Mouse (Mus musculus) limb, embryonic 10.5 days (tissue): ENCODE measurements around the gene Nck2. TPM values are rescaled to one million over a fixed set of nuclear protein-coding genes. Genes with fewer than 3 reads are reported as not detected.

ENCODE experiments used
- DNase-seq: peaks from one replicate; pipeline ENCODE4 v3.0.0-alpha.2; 2017; ENCODE audit warnings: low spot score
- H3K27ac ChIP-seq: fragments of 300-500 bp; sonication (generic); 2 replicates; pipeline ENCODE4 v1.5.1; 2016; ENCODE audit warnings: mild to moderate bottlenecking
- H3K27me3 ChIP-seq: fragments of 300-500 bp; sonication (generic); 2 replicates; pipeline ENCODE4 v1.6.1; 2016; ENCODE audit warnings: low read depth, mild to moderate bottlenecking; ENCODE audit not compliant: poor library complexity, severe bottlenecking
- H3K36me3 ChIP-seq: fragments of 300-500 bp; sonication (generic); 2 replicates; pipeline ENCODE4 v1.6.1; 2016; ENCODE audit warnings: mild to moderate bottlenecking, moderate library complexity
- H3K4me1 ChIP-seq: fragments of 300-500 bp; sonication (generic); 2 replicates; pipeline ENCODE4 v1.6.1; 2016
- H3K4me3 ChIP-seq: fragments of 300-500 bp; sonication (generic); 2 replicates; pipeline ENCODE4 v1.5.1; 2016; ENCODE audit warnings: mild to moderate bottlenecking, moderate library complexity
- H3K9me3 ChIP-seq: fragments of 300-500 bp; sonication (generic); replicated peaks from 2 replicates; pipeline ENCODE4 v1.6.1; 2016; ENCODE audit warnings: mild to moderate bottlenecking
- WGBS: fragments of 180-500 bp; shearing (Covaris S2); methylation state at CpG from one replicate; pipeline ENCODE4 v1.1.7; 2016; 5-methylcytosine and 5-hydroxymethylcytosine counted together
- polyA plus RNA-seq: library from polyadenylated mRNA; unstranded; fragments of >200 nt; fragmentation: Nextera tagmentation; extraction: Ambion mirVana; gene quantifications from 2 replicates; pipeline ENCODE4 v1.2.1, GENCODE M21; 2016

Nck2 gene
- 46.5 and 51.5 TPM in 2 replicates for polyA plus RNA-seq

GRCm38 (mm10) chr1:43444531-43444930 lies at the start of gene Nck2:
Gene Nck2 (plus strand): TSS chr1:43444579.
- peak within 1 kb of the TSS; percentile 94 for H3K4me3 ChIP-seq
- peak within 1 kb of the TSS; percentile 99 for H3K27ac ChIP-seq
- no peaks in the 10 kb centered on the region for H3K27me3 ChIP-seq
- WGBS: 13% methylated on average over 9 of the region's 9 CpGs
- no peak for DNase-seq
- 0 out of 2 replicates have a peak, but pooled peaks cover 4% of the 10 kb centered on the region for H3K36me3 ChIP-seq
- H3K9me3 ChIP-seq: no peaks in the 10 kb centered on the region
- peaks cover 24% of the 10 kb centered on the region for H3K4me1 ChIP-seq

- 79% methylated on average over 2 of the region's 2 CpGs for WGBS
These were observed 49.3 kb upstream of the Nck2 start for GRCm38 (mm10) chr1:43395040-43395439.

GRCm38 (mm10) chr1:43395799-43396198 lies 48.6 kb upstream of the Nck2 start:
- H3K36me3 ChIP-seq: no peaks in the 10 kb centered on the region
- H3K27ac ChIP-seq: no peak overlapping the region
- no peak overlapping the region for H3K4me3 ChIP-seq
- DNase-seq: no peak
- H3K4me1 ChIP-seq: peaks cover 25% of the 10 kb centered on the region
- WGBS: 87% methylated on average over 1 of the region's 1 CpGs
- no peaks in the 10 kb centered on the region for H3K9me3 ChIP-seq
- no peaks in the 10 kb centered on the region for H3K27me3 ChIP-seq

More at GRCm38 (mm10) chr1:43395040-43395439, 49.3 kb upstream of the Nck2 start:
- Histone ChIP-seq H3K4me3 (no peak overlapping the region), H3K36me3 (no peaks in the 10 kb centered on the region), H3K9me3 (no peaks in the 10 kb centered on the region), H3K27me3 (no peaks in the 10 kb centered on the region), H3K4me1 (peaks cover 23% of the 10 kb centered on the region), H3K27ac (no peak overlapping the region)
- DNase-seq: no peak

- peaks cover 28% of the 10 kb centered on the region for H3K4me1 ChIP-seq
- no peak for DNase-seq
These were observed 47.9 kb upstream of the Nck2 start for GRCm38 (mm10) chr1:43396522-43396921.

GRCm38 (mm10) chr1:43397096-43397495 lies 47.3 kb upstream of the Nck2 start:
- H3K4me1 ChIP-seq: peaks cover 28% of the 10 kb centered on the region
- 90% methylated on average over 2 of the region's 2 CpGs for WGBS
- no peaks in the 10 kb centered on the region for H3K27me3 ChIP-seq
- H3K36me3 ChIP-seq: no peaks in the 10 kb centered on the region
- no peak overlapping the region for H3K27ac ChIP-seq
- no peaks in the 10 kb centered on the region for H3K9me3 ChIP-seq
- DNase-seq: no peak
- no peak overlapping the region for H3K4me3 ChIP-seq

More at GRCm38 (mm10) chr1:43396522-43396921, 47.9 kb upstream of the Nck2 start:
- H3K36me3 ChIP-seq: no peaks in the 10 kb centered on the region
- no peak overlapping the region for H3K27ac ChIP-seq
- H3K27me3 ChIP-seq: no peaks in the 10 kb centered on the region
- H3K9me3 ChIP-seq: no peaks in the 10 kb centered on the region
- no peak overlapping the region for H3K4me3 ChIP-seq
- 46% methylated on average over 5 of the region's 5 CpGs for WGBS

GRCm38 (mm10) chr1:43398738-43399601 lies 45.4 kb upstream of the Nck2 start:
- H3K36me3 ChIP-seq: no peaks in the 10 kb centered on the region
- no peak overlapping the region for H3K27ac ChIP-seq
- DNase-seq: no peak
- peaks cover 28% of the 10 kb centered on the region for H3K4me1 ChIP-seq
- H3K9me3 ChIP-seq: no peaks in the 10 kb centered on the region
- no peaks in the 10 kb centered on the region for H3K27me3 ChIP-seq
- H3K4me3 ChIP-seq: no peak overlapping the region
- 83% methylated on average over 10 of the region's 10 CpGs for WGBS

GRCm38 (mm10) chr1:43399602-43400216 lies 44.7 kb upstream of the Nck2 start:
- Histone ChIP-seq H3K4me1 (peaks cover 28% of the 10 kb centered on the region), H3K36me3 (no peaks in the 10 kb centered on the region), H3K4me3 (no peak overlapping the region), H3K27me3 (no peaks in the 10 kb centered on the region), H3K27ac (no peak overlapping the region), H3K9me3 (no peaks in the 10 kb centered on the region)
- no peak for DNase-seq
- 80% methylated on average over 8 of the region's 8 CpGs for WGBS

- H3K4me3 ChIP-seq: no peak overlapping the region
- 0 out of 2 replicates have a peak overlapping the region, but pooled peaks have one; percentile 33 for H3K27ac ChIP-seq
- H3K4me1 ChIP-seq: peaks cover 28% of the 10 kb centered on the region
- WGBS: 45% methylated on average over 3 of the region's 3 CpGs
- no peak for DNase-seq
- no peaks in the 10 kb centered on the region for H3K9me3 ChIP-seq
- no peaks in the 10 kb centered on the region for H3K27me3 ChIP-seq
- no peaks in the 10 kb centered on the region for H3K36me3 ChIP-seq
These were observed 43.7 kb upstream of the Nck2 start for GRCm38 (mm10) chr1:43400655-43401054.

GRCm38 (mm10) chr1:43403341-43403740 lies 41.0 kb upstream of the Nck2 start:
- H3K27me3 ChIP-seq: no peaks in the 10 kb centered on the region
- no peak overlapping the region for H3K4me3 ChIP-seq
- no peaks in the 10 kb centered on the region for H3K36me3 ChIP-seq
- H3K9me3 ChIP-seq: no peaks in the 10 kb centered on the region
- peaks cover 19% of the 10 kb centered on the region for H3K4me1 ChIP-seq
- no peak overlapping the region for H3K27ac ChIP-seq
- no peak for DNase-seq

- WGBS: 66% methylated on average over 9 of the region's 9 CpGs
- Histone ChIP-seq H3K36me3 (no peaks in the 10 kb centered on the region), H3K27ac (no peak overlapping the region), H3K4me1 (peaks cover 5% of the 10 kb centered on the region), H3K27me3 (no peaks in the 10 kb centered on the region), H3K4me3 (no peak overlapping the region), H3K9me3 (no peaks in the 10 kb centered on the region)
- DNase-seq: no peak
These were observed 39.4 kb upstream of the Nck2 start for GRCm38 (mm10) chr1:43404693-43405678.

GRCm38 (mm10) chr1:43409019-43409418 lies 35.4 kb upstream of the Nck2 start:
- DNase-seq: no peak
- no peaks in the 10 kb centered on the region for H3K36me3 ChIP-seq
- WGBS: 58% methylated on average over 4 of the region's 4 CpGs

GRCm38 (mm10) chr1:43412825-43413224 lies 31.6 kb upstream of the Nck2 start:
- Histone ChIP-seq H3K4me1 (no peaks in the 10 kb centered on the region), H3K27me3 (no peaks in the 10 kb centered on the region), H3K27ac (no peak overlapping the region), H3K36me3 (no peaks in the 10 kb centered on the region), H3K4me3 (no peak overlapping the region), H3K9me3 (no peaks in the 10 kb centered on the region)
- no peak for DNase-seq
- WGBS: 83% methylated on average over 3 of the region's 3 CpGs

More at GRCm38 (mm10) chr1:43409019-43409418, 35.4 kb upstream of the Nck2 start:
- Histone ChIP-seq H3K4me3 (no peak overlapping the region), H3K27ac (no peak overlapping the region), H3K27me3 (no peaks in the 10 kb centered on the region), H3K9me3 (no peaks in the 10 kb centered on the region), H3K4me1 (no peaks in the 10 kb centered on the region; the same call in 1 of the 2 replicates)
